Mouse (Mus musculus) cerebellum, adult 11 months (tissue): ENCODE measurements at regions not wholly inside any gene's neighbourhood (a gene's known extent, or its start where the extent isn't known, plus 50 kb on each side); places are given as distances from the start of the nearest gene placed in this dataset.
A peak's percentile ranks its signal among the peaks of the same experiment; 100 is the strongest.

Experiments
- DNase-seq: peaks from one replicate; pipeline ENCODE4 v3.0.0; 2022

DNA sequence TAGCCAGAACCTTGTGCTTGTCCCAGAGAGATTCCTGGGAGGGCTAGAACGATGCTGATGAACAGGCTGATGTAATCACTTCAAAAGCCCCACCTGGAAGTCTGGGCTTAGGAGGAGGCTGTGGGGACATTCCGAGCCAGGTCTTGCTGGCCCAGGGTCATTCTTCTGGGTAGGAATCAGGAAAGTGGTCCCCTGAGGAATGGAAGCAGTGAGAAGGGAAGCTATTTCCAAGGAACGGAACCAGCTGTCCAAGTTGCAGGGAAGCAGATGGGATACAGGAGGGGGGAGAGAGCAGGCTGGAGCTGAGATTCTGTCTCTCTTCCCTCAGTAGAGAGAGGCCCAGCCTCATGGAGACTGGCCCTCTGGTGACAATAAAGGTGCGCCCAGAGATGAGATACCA lies 243.9 kb downstream of the Tcf7l2 start:
- no peak for DNase-seq

DNA sequence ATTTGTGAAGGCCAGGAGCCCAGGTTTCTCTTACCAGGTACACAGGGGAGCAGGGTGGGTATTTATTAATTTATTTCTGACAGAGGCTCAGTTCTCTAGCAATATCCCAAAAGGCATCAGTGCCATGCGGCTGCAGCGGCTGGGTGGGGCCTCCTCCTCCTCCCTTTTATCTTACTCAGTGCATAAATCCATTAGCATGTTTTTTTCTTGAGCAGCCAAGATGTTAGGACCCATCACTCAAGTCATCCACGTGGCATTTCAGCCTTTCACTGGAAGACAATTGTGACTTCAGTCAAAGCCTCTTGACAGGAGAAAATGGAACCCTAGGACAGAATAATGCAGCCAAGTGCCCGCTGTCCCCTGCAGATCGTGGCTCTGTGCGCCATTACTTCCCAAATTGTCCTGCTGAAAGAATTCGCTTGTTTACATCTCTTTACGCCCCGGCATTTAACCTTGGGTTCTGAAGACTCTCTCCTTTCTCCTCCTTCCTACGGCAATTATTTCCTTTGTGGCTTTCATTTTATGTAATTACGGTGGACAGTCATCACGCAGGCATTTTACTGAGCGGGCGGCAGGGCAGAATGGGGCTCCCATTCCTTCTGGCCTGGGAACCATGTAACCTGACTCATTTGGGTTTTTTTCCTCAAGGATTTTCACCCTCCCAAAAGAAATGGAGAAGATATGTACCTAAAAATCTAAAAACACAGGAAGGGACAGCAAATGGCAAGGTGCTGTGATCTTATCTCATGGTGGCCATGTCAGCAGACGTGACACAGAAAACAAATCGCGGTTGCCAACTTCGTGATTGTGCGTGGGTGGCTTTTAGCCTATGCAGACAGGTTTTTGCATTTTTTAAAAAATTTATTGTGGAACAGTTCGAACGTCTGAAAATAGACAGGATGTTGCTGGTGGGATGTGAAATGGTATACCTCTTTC lies 250.4 kb downstream of the Tcf7l2 start:
- DNase-seq, result no peak

- no peak for DNase-seq
These were observed 251.1 kb downstream of the Tcf7l2 start for GRCm38 (mm10) chr19:55992727-55993066.

DNA sequence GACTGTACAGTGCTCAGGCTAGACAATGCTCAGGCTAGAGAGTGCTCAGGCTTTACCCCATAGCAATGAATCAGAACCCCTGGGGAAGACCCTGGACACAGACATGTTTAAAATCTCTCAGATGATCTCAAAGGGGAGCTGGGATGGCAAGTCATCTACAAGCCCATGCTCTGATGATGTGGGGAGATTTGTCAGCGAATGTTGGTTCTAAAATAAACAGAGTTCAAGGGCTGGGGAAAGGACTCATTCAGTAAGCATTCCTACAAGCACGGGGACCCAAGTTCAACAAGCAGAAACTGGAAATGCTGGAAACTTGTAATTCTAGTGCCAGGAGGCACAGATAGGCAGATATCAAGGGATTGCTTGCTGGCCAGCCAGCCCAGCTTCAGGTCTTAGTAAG lies 254.1 kb downstream of the Tcf7l2 start:
- no peak for DNase-seq

DNA sequence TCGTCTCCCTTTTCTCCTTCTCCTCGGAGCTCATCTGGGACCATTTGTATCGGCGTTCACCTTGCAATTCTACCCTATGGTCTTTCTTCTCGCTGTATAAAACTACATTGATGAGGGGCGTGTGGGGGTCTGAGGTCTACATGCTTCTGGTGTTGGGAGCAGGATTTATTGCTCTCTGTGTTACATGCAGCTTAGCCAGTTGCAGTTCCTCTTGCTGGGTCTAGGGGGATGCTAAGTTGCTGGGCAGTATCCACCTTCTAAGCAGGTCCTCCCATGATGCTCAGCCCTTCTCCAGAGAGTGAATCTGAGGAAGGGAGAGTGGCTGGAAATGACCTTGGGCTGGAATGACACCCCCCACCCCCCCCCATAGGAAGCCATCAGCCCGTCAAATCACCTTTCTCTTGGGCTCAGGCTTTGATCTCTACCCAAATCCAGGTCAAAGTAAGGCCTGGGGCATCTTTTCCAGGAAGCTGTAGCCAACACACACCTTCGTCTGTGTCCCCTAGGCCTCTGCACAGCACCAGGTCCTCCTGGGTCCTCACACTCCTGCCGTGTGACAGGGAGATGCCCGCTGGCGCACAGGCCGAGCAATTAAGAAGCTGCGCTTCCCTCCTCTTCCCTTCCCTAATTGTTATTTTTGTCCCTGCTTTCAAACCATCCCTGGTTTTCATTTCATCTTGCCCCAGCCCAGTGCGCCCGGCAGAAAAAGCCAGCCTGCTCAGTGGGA lies 257.0 kb downstream of the Tcf7l2 start:
- no peak for DNase-seq

DNA sequence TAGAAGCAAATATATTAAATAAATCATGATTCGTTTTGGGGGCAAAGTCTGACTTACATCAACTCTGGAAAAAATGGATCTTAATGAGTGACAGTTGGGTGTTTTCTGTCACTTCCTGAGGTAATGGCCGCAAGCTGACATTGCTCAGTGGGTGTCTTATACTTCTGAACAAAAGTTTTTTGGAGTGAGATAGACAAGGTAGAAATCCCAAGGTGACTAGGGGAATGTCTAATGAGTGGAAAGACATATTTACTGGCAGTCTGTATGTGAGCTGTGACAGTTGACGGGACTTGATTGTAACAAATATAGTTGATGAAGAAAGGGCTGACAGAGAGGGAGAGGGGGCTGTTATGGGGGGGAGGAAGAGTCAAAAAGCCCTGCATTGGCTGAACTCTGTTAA lies 257.8 kb downstream of the Tcf7l2 start:
- DNase-seq, result no peak

- no peak for DNase-seq
These were observed 259.8 kb downstream of the Tcf7l2 start for GRCm38 (mm10) chr19:56001428-56001827.

DNA sequence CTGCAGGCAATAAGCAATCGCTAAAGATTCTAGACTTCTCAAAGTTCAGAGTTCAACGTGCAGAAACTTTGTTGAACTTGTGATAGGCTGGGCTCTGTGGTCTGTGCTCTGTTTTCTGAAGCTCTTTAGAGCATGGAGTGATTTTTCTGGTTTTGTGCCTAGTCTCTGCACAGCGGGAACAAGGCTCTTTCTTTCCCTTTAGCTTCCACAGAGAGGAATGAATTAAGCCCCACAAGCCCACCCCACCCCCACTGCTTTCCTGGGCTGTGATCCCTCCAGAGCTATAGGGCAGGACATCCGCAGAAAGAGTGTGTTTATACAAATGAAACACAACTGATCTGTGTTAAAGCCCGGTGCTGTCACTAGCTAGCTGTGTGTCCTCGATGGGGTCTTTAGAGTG lies 264.3 kb downstream of the Tcf7l2 start:
- no peak for DNase-seq

- no peak for DNase-seq
These were observed 265.8 kb downstream of the Tcf7l2 start for GRCm38 (mm10) chr19:56007433-56007832.

DNA sequence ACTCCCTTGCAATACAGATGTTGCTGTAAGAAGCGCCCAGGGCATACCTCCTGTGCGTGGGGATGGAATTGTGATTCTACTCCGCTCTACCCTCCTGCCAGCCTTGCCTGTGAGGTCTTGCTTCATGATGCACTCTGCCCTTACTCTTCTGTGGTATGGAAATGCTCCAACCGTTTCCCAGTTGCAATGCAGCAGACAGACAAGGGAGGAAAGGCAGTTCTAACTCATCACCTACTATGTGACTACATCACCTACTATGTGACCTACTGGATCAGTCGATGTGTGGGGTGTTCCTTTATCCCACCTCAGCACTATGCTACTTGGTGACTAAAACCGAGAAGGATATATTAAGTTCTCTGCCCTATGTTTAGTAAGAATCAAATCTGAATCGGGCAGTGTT lies 269.1 kb downstream of the Tcf7l2 start:
- DNase-seq, result no peak

GRCm38 (mm10) chr19:56011292-56011691 lies 269.7 kb downstream of the Tcf7l2 start:
- no peak for DNase-seq

DNA sequence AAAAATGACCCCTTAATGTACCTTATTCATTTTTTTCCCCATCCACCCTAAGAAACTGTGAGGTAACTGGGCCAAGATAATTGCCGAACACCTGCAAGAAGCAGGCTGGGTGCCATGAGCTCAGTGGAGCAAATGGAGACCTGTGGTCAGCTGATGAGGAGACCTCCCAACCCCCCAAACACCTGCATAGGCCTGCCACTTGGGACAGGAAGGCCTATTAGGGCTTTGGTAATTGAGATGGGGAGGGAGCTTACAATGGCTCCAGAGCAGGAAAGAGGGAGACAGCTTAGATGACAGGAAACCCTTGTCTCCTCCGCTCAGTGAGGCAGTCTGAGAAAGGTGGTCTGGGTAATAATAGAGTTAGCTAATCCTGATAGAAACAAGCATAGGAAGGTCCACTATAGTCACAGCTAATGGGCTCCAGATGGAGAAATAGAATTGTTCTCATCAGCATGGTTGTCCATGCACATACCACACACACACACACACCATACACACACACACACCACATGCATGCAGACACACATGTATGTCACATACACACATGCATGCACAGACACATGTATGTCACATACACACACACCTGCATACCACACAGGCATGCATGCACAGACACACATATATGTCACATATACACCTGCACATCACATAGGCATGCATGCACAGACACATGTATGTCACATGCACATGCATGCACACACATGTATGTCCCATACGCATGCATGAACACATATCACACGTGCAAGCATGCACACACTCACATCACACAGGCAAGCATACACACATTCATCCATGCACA lies 270.2 kb upstream of the Habp2 start:
- no peak for DNase-seq

GRCm38 (mm10) chr19:56017524-56017923 lies 269.4 kb upstream of the Habp2 start:
- DNase-seq, result no peak

- no peak for DNase-seq
These were observed 267.8 kb upstream of the Habp2 start for GRCm38 (mm10) chr19:56019143-56019542.

DNA sequence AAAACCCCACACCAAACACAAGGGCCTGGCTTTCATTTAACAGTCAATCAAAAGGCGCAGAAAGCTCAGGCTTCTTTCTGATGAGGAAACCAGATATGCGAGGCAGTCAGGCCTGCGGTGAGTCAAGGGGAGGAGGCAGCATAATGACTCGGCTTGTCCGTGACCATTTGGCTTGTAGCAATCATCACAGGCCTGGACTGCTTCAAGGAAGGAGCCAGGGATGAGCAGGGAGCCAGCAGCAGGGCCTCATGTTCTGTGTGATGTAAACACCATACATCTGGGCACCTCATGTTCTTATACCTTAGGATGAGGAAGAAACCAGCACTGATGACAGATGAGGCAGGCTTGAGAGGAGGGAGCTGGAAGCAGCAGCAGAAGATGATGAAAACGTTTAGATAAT lies 264.6 kb upstream of the Habp2 start:
- no peak for DNase-seq

DNA sequence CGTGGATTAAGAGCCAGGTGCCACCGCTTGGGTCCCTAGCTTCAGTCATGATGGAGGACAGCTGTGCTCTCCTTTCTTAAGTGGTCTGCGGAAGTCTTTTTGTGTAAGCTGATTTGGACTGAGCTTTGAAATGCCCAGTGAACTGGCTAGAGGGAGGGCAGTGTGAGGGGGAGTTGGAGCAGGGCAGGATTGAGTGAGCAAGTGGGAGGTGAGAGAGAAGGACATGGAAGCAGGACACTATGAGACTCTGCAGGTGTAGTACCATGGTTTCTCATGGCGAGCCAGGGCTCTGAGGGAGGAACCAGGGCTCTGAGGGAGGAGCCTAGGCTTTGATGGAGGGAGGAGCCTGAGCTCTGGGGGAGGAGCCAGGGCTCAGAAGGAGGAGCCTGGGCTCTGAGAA lies 262.3 kb upstream of the Habp2 start:
- DNase-seq, result no peak

DNA sequence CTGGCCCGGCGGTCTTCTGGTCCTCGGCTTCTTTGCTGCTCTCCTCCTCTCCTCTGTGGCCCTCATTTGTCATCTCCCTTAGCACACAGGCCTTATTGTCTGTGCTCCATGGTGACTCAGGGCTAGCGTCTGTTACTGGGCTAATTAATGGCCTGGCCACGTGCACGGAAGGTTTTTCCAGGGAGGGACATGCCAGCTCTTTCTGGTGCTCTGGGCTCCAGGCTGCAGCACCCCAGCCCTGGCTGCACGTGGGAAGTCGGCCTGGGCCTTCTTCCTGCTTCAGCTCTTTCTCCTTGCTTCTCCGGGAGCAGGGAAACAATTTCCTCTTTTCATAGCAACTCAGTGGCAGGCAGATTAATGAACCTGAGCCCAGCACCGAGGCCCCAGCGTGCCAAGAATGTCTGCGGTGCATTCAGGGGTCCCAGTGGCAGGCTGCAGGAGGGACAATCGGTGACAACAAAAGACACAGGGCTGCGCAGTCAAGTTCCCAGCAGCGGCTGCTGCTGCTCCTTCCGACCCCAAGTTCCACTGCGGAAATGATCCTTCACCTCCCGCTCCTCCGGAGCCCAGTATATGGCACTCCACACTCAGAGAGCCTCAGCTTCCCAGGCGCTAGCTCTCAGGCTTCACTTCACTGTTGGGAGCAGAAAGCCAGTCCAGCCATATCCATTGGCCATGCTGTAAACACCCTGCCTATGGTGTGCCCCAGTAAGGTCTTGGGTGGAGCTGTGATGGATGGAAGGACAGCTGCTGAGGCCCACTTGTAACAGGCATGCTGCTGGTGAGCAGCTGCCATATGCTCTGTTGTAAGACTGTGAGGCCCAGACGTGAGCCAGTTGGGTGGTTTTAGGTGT lies 257.3 kb upstream of the Habp2 start:
- peak; percentile 13 for DNase-seq

- no peak for DNase-seq
These were observed 256.5 kb upstream of the Habp2 start for GRCm38 (mm10) chr19:56030401-56030925.

DNA sequence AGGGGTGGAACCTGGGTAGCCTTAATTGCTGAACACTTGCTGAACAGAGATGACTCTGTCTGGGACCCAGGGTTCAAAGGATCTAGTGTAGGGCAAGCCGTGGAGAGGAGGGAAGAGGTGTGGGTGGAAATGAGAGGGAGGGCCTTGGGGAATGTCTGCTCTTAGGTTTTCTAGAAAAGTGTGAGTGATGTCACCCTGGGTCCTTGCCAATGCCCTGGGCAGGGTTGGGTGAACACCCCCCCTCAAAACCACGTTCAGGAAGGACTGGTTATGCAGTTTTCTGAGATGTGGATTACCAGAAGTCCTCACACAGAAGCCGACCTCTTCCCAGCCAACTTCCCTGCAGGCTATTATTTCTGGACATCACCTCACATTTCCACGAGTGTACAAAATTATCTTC lies 252.4 kb upstream of the Habp2 start:
- DNase-seq, result no peak

GRCm38 (mm10) chr19:56037584-56037983 lies 249.4 kb upstream of the Habp2 start:
- no peak for DNase-seq

GRCm38 (mm10) chr19:56039091-56040004 lies 247.6 kb upstream of the Habp2 start:
- DNase-seq, result no peak
